Mouse (Mus musculus): Measurements from ENCODE around the gene Hist1h2bq. TPM values are rescaled to one million over a fixed set of nuclear protein-coding genes. Genes with fewer than 3 reads are reported as not detected.
"Not testable (repeated sequence)": the region's sequence is repeated elsewhere in the genome, so short reads cannot be mapped to it uniquely, and the experiment has no call there.

Gene Hist1h2bq
- polyA plus RNA-seq, 1 experiment from 2014 or later, result 17.8 TPM

GRCm38 (mm10) chr13:21784311-21784710 is 25.7 kb downstream of the Hist1h2bq start:
- no peaks in the 10 kb centered on the region for H3K36me3 ChIP-seq (ENCODE audit: control insufficient read depth, insufficient read depth, low read length)
- no peak for ATAC-seq (ENCODE audit: low FRiP score)
- peak overlapping the region; percentile 35; the same call in 1 of the 2 replicates for H3K9ac ChIP-seq (ENCODE audit: low read depth, low read length)

DNA sequence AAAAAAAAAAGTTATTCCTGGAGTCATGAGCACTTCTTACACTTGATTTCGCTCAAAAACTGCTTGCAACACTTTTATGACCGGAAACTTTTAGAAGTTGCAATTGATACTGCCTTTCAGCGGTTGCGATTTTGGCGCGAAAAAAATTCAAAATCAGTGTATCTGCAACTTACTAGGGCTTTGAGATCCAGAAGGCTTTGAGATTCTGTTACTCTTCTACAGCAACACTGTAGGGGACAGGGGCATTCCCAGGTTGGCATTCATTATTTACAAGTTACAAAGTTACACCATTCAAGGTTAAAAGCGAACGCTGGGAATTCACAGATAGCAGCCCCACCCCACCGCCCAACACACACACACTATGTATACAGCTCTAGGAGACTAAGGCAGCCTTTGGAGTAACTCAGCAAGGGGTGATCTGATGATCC is 26.2 kb downstream of the Hist1h2bq start:
- H3K9ac ChIP-seq (ENCODE audit: low read depth, low read length), result peak overlapping the region; percentile 35; the same call in 1 of the 2 replicates
- peak; percentile 74 for DNase-seq (ENCODE audit: low spot score)
- ATAC-seq (ENCODE audit: low FRiP score), result no peak
- no peaks in the 10 kb centered on the region for H3K9me3 ChIP-seq (ENCODE audit: control insufficient read depth, low read length)
- WGBS, result 1% methylated on average over 9 of the region's 9 CpGs
- peak overlapping the region; percentile 65 for H3K4me2 ChIP-seq (replicated peaks; ENCODE audit: low read depth, low read length)
- H3K4me3 ChIP-seq (ENCODE audit: low read depth, low read length), result peak overlapping the region; percentile 35
- H3K36me3 ChIP-seq (ENCODE audit: control insufficient read depth, insufficient read depth, low read length), result no peaks in the 10 kb centered on the region
- H3K27me3 ChIP-seq (ENCODE audit: control insufficient read depth, insufficient read depth, low read length), result no peaks in the 10 kb centered on the region
- 0 out of 2 replicates have a peak, but pooled peaks cover 5% of the 10 kb centered on the region for H3K4me1 ChIP-seq (replicated peaks; ENCODE audit: control insufficient read depth, insufficient read depth, low read length)
- peak overlapping the region; percentile 77 for H3K27ac ChIP-seq (ENCODE audit: low read depth, low read length)

More at GRCm38 (mm10) chr13:21784311-21784710, 25.7 kb downstream of the Hist1h2bq start:
- WGBS, result 22% methylated on average over 6 of the region's 6 CpGs
- H3K4me2 ChIP-seq (replicated peaks; ENCODE audit: low read depth, low read length), result peak overlapping the region; percentile 65
- no peaks in the 10 kb centered on the region for H3K27me3 ChIP-seq (ENCODE audit: control insufficient read depth, insufficient read depth, low read length)
- DNase-seq (ENCODE audit: low spot score), result peak; percentile 22
- H3K4me3 ChIP-seq (ENCODE audit: low read depth, low read length), result no peak overlapping the region
- H3K4me1 ChIP-seq (replicated peaks; ENCODE audit: control insufficient read depth, insufficient read depth, low read length), result 0 out of 2 replicates have a peak, but pooled peaks cover 5% of the 10 kb centered on the region
- H3K27ac ChIP-seq (ENCODE audit: low read depth, low read length), result peak overlapping the region; percentile 77
- H3K9me3 ChIP-seq (ENCODE audit: control insufficient read depth, low read length), result no peaks in the 10 kb centered on the region

DNA sequence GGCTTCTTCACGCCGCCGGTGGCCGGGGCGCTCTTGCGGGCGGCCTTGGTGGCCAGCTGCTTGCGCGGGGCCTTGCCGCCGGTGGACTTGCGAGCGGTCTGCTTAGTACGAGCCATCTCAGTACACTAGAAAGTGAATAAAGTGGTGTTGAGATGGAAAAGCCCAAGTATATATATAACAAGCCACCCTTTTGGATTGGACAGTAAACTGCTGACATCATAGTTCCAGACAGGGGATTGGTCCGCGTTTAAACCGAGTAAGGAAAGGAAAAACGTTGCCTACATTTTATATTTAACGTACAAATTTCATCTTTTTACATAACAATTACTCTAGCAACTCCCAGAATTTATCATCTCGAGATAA is 26.8 kb downstream of the Hist1h2bq start, which contains the start of gene Hist1h3i:
Gene Hist1h3i (minus strand): TSS at position 116 of the 363 bp plus-strand sequence.
- Histone ChIP-seq H3K4me3 (ENCODE audit: low read depth, low read length) (peak within 1 kb of the TSS; percentile 35), H3K36me3 (ENCODE audit: control insufficient read depth, insufficient read depth, low read length) (no peaks in the 10 kb centered on the region), H3K9ac (ENCODE audit: low read depth, low read length) (peak within 1 kb of the TSS; percentile 64), H3K27ac (ENCODE audit: low read depth, low read length) (peak within 1 kb of the TSS; percentile 77), H3K9me3 (ENCODE audit: control insufficient read depth, low read length) (no peaks in the 10 kb centered on the region), H3K27me3 (ENCODE audit: control insufficient read depth, insufficient read depth, low read length) (no peaks in the 10 kb centered on the region), H3K4me1 (replicated peaks; ENCODE audit: control insufficient read depth, insufficient read depth, low read length) (0 out of 2 replicates have a peak, but pooled peaks cover 5% of the 10 kb centered on the region), H3K4me2 (replicated peaks; ENCODE audit: low read depth, low read length) (peak within 1 kb of the TSS; percentile 65)
- under 1% methylated on average over 13 of the region's 20 CpGs for WGBS
- ATAC-seq (ENCODE audit: low FRiP score) (peak; percentile 69), DNase-seq (ENCODE audit: low spot score) (peak; percentile 76)

DNA sequence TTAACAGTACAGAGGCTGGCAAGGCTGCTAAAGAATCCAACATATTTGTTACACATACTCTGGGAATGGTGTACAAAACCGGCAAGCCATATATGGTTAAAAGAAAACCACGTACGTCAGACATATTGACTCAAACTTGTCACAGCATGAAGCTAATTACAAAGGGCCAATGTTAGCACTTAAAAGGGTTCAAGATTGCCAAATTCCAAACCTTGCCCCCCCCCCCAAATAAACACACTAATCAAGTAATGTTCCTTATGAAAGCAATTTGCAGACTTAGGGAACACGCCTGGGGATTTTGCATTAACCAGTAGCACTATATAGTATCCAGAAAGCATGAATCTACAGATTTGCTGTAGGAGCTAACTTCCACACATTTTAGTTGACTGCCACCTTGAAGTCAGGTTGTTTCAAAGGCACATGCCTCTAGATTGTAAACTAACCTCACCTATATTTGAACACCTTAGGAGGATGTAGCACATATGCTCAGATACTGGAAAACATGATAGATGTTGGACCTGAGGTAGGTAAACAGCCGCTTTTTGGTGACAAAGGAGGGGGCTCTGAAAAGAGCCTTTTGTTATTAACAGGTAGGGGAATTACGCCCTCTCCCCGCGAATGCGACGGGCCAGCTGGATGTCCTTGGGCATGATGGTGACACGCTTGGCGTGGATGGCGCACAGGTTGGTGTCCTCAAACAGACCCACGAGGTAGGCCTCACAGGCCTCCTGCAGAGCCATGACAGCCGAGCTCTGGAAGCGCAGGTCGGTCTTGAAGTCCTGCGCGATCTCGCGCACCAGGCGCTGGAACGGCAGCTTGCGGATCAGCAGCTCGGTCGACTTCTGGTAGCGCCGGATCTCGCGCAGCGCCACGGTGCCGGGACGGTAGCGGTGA is 27.4 kb downstream of the Hist1h2bq start:
- peak; percentile 62 for DNase-seq (ENCODE audit: low spot score)
- H3K4me2 ChIP-seq (replicated peaks; ENCODE audit: low read depth, low read length), result peak overlapping the region; percentile 65
- H3K4me3 ChIP-seq (ENCODE audit: low read depth, low read length), result peak overlapping the region; percentile 35
- H3K27ac ChIP-seq (ENCODE audit: low read depth, low read length), result peak overlapping the region; percentile 73
- not testable (repeated sequence) for H3K9me3 ChIP-seq (ENCODE audit: control insufficient read depth, low read length); ATAC-seq (ENCODE audit: low FRiP score); H3K4me1 ChIP-seq (replicated peaks; ENCODE audit: control insufficient read depth, insufficient read depth, low read length); H3K36me3 ChIP-seq (ENCODE audit: control insufficient read depth, insufficient read depth, low read length); H3K27me3 ChIP-seq (ENCODE audit: control insufficient read depth, insufficient read depth, low read length)
- H3K9ac ChIP-seq (ENCODE audit: low read depth, low read length), result peak overlapping the region; percentile 64
- WGBS, result under 1% methylated on average over 16 of the region's 35 CpGs

- DNase-seq (ENCODE audit: low spot score), result peak; percentile 14
- H3K27me3 ChIP-seq (ENCODE audit: control insufficient read depth, insufficient read depth, low read length), result no peaks in the 10 kb centered on the region
- H3K4me1 ChIP-seq (replicated peaks; ENCODE audit: control insufficient read depth, insufficient read depth, low read length), result 0 out of 2 replicates have a peak, but pooled peaks cover 3% of the 10 kb centered on the region
- H3K36me3 ChIP-seq (ENCODE audit: control insufficient read depth, insufficient read depth, low read length), result no peaks in the 10 kb centered on the region
- no peak overlapping the region for H3K4me2 ChIP-seq (replicated peaks; ENCODE audit: low read depth, low read length)
- no peaks in the 10 kb centered on the region for H3K9me3 ChIP-seq (ENCODE audit: control insufficient read depth, low read length)
- H3K27ac ChIP-seq (ENCODE audit: low read depth, low read length), result no peak overlapping the region
- H3K4me3 ChIP-seq (ENCODE audit: low read depth, low read length), result no peak overlapping the region
- H3K9ac ChIP-seq (ENCODE audit: low read depth, low read length), result no peak overlapping the region
- WGBS, result 93% methylated on average over 1 of the region's 1 CpGs
- ATAC-seq (ENCODE audit: low FRiP score), result no peak
Observed at GRCm38 (mm10) chr13:21781639-21782038, 28.4 kb downstream of the Hist1h2bq start.

- no peak overlapping the region for H3K4me3 ChIP-seq (ENCODE audit: low read depth, low read length)
- H3K27me3 ChIP-seq (ENCODE audit: control insufficient read depth, insufficient read depth, low read length), result no peaks in the 10 kb centered on the region
- no peaks in the 10 kb centered on the region for H3K36me3 ChIP-seq (ENCODE audit: control insufficient read depth, insufficient read depth, low read length)
- WGBS, result 45% methylated on average over 6 of the region's 6 CpGs
- H3K9ac ChIP-seq (ENCODE audit: low read depth, low read length), result no peak overlapping the region
- H3K27ac ChIP-seq (ENCODE audit: low read depth, low read length), result peak overlapping the region; percentile 44; the same call in 1 of the 2 replicates
- ATAC-seq (ENCODE audit: low FRiP score) (no peak), DNase-seq (ENCODE audit: low spot score) (peak; percentile 27)
- H3K4me2 ChIP-seq (replicated peaks; ENCODE audit: low read depth, low read length), result peak overlapping the region; percentile 84
- H3K4me1 ChIP-seq (replicated peaks; ENCODE audit: control insufficient read depth, insufficient read depth, low read length), result 0 out of 2 replicates have a peak, but pooled peaks cover 2% of the 10 kb centered on the region
- H3K9me3 ChIP-seq (ENCODE audit: control insufficient read depth, low read length), result no peaks in the 10 kb centered on the region
Observed at GRCm38 (mm10) chr13:21781021-21781555, 28.9 kb downstream of the Hist1h2bq start.

- no peaks in the 10 kb centered on the region for H3K4me1 ChIP-seq (replicated peaks; ENCODE audit: control insufficient read depth, insufficient read depth, low read length)
- ATAC-seq (ENCODE audit: low FRiP score) (peak; percentile 53), DNase-seq (ENCODE audit: low spot score) (peak; percentile 80)
- H3K27ac ChIP-seq (ENCODE audit: low read depth, low read length), result peak within 1 kb of the TSS; percentile 95
- under 1% methylated on average over 44 of the region's 44 CpGs for WGBS
- peak within 1 kb of the TSS; percentile 79 for H3K9ac ChIP-seq (ENCODE audit: low read depth, low read length)
- H3K36me3 ChIP-seq (ENCODE audit: control insufficient read depth, insufficient read depth, low read length), result no peaks in the 10 kb centered on the region
- H3K4me2 ChIP-seq (replicated peaks; ENCODE audit: low read depth, low read length), result peak within 1 kb of the TSS; percentile 84
- no peaks in the 10 kb centered on the region for H3K27me3 ChIP-seq (ENCODE audit: control insufficient read depth, insufficient read depth, low read length)
- peak within 1 kb of the TSS; percentile 55 for H3K4me3 ChIP-seq (ENCODE audit: low read depth, low read length)
- H3K9me3 ChIP-seq (ENCODE audit: control insufficient read depth, low read length), result no peaks in the 10 kb centered on the region
Observed at GRCm38 (mm10) chr13:21779767-21780731, 29.9 kb downstream of the Hist1h2bq start, which contains the start of gene Hist1h1b. TSS of gene Hist1h1b (minus strand) at chr13:21780625.

Measured in hindbrain, embryonic 11.5 days (tissue).